Mouse (Mus musculus): Measurements from ENCODE around the gene Bbs1. TPM values are rescaled to one million over a fixed set of nuclear protein-coding genes. Genes with fewer than 3 reads are reported as not detected.
A peak's percentile ranks its signal among the peaks of the same experiment; 100 is the strongest.

Bbs1 gene
- total RNA-seq, 2 experiments from 2014 or later = 1.9 TPM; not detected in 1

GRCm38 (mm10) chr19:4839149-4839548, 67.3 kb downstream of the Bbs1 start, which contains the start of the genes Ccs and Ccdc87:
Gene Ccs, minus strand, starts transcription at chr19:4839332.
Gene Ccdc87, plus strand, starts transcription at chr19:4839366.
- peak; percentile 96 for ATAC-seq (replicated peaks; ENCODE audit: poor library complexity, severe bottlenecking)

GRCm38 (mm10) chr19:4838526-4839140, 67.8 kb downstream of the Bbs1 start:
- ATAC-seq (replicated peaks; ENCODE audit: poor library complexity, severe bottlenecking) = no peak

- ATAC-seq (replicated peaks; ENCODE audit: poor library complexity, severe bottlenecking) = no peak
Measured at GRCm38 (mm10) chr19:4837049-4837448, 69.4 kb downstream of the Bbs1 start.

Other genes with a start within 250 kb of the Bbs1 start
- not detected in 2 replicates for gene Gm960, start 208.0 kb downstream of the Bbs1 start, total RNA-seq (2014; fragmentation: Nextera tagmentation)
- gene Gm960, start 208.0 kb downstream of the Bbs1 start, total RNA-seq (2017) = not detected in 2 replicates
- 0.23 TPM in 1 of 2 replicates, not detected in the other for gene Sptbn2, start 195.5 kb downstream of the Bbs1 start, total RNA-seq (2014; fragmentation: Nextera tagmentation)
- gene Sptbn2, start 195.5 kb downstream of the Bbs1 start, total RNA-seq (2017) = not detected in 2 replicates
- gene Rbm4b, start 150.1 kb downstream of the Bbs1 start, total RNA-seq (2014; fragmentation: Nextera tagmentation) = 7.1 and 11.0 TPM in 2 replicates
- 9.8 and 17.5 TPM in 2 replicates for gene Rbm4b, start 150.1 kb downstream of the Bbs1 start, total RNA-seq (2017)
- 42.0 and 44.5 TPM in 2 replicates for gene Rbm4, start 112.7 kb downstream of the Bbs1 start, total RNA-seq (2014; fragmentation: Nextera tagmentation)
- gene Rbm4, start 112.7 kb downstream of the Bbs1 start, total RNA-seq (2017) = 63.5 and 69.9 TPM in 2 replicates
- 13.8 and 16.3 TPM in 2 replicates for gene Gm21992, start 95.0 kb downstream of the Bbs1 start, total RNA-seq (2014; fragmentation: Nextera tagmentation)
- 30.8 and 59.4 TPM in 2 replicates for gene Gm21992, start 95.0 kb downstream of the Bbs1 start, total RNA-seq (2017)
- 51.0 and 59.2 TPM in 2 replicates for gene Rbm14, start 95.0 kb downstream of the Bbs1 start, total RNA-seq (2014; fragmentation: Nextera tagmentation)
- 23.3 and 27.2 TPM in 2 replicates for gene Rbm14, start 95.0 kb downstream of the Bbs1 start, total RNA-seq (2017)
- gene Ccs, start 67.3 kb downstream of the Bbs1 start, total RNA-seq (2014; fragmentation: Nextera tagmentation) = 47.1 and 68.5 TPM in 2 replicates
- 18.8 and 22.9 TPM in 2 replicates for gene Ccs, start 67.3 kb downstream of the Bbs1 start, total RNA-seq (2017)
- not detected in 2 replicates for gene Ccdc87, start 67.3 kb downstream of the Bbs1 start, total RNA-seq (2014; fragmentation: Nextera tagmentation)
- gene Ccdc87, start 67.3 kb downstream of the Bbs1 start, total RNA-seq (2017) = not detected in 2 replicates
- 2.6 and 10.0 TPM in 2 replicates for gene Ctsf, start 51.5 kb downstream of the Bbs1 start, total RNA-seq (2014; fragmentation: Nextera tagmentation)
- 1.8 and 3.6 TPM in 2 replicates for gene Ctsf, start 51.5 kb downstream of the Bbs1 start, total RNA-seq (2017)
- gene Actn3, start 28.7 kb downstream of the Bbs1 start, total RNA-seq (2014; fragmentation: Nextera tagmentation) = 0.34 TPM in 1 of 2 replicates, not detected in the other
- 1.2 TPM in 1 of 2 replicates, not detected in the other for gene Actn3, start 28.7 kb downstream of the Bbs1 start, total RNA-seq (2017)
- gene Zdhhc24, start 28.0 kb downstream of the Bbs1 start, total RNA-seq (2014; fragmentation: Nextera tagmentation) = 5.9 and 15.5 TPM in 2 replicates
- 3.2 and 9.0 TPM in 2 replicates for gene Zdhhc24, start 28.0 kb downstream of the Bbs1 start, total RNA-seq (2017)
- 48.5 and 66.6 TPM in 2 replicates for gene Dpp3, start 21.7 kb upstream of the Bbs1 start, total RNA-seq (2014; fragmentation: Nextera tagmentation)
- 38.7 and 41.0 TPM in 2 replicates for gene Dpp3, start 21.7 kb upstream of the Bbs1 start, total RNA-seq (2017)
- not detected in 2 replicates for gene Peli3, start 36.5 kb upstream of the Bbs1 start, total RNA-seq (2014; fragmentation: Nextera tagmentation)
- gene Peli3, start 36.5 kb upstream of the Bbs1 start, total RNA-seq (2017) = 0.10 and 3.3 TPM in 2 replicates
- gene Mrpl11, start 55.5 kb upstream of the Bbs1 start, total RNA-seq (2014; fragmentation: Nextera tagmentation) = 51.9 and 53.3 TPM in 2 replicates
- gene Mrpl11, start 55.5 kb upstream of the Bbs1 start, total RNA-seq (2017) = 58.8 and 81.4 TPM in 2 replicates
- not detected in 2 replicates for gene Npas4, start 83.7 kb upstream of the Bbs1 start, total RNA-seq (2014; fragmentation: Nextera tagmentation)
- gene Npas4, start 83.7 kb upstream of the Bbs1 start, total RNA-seq (2017) = not detected in 2 replicates
- gene Slc29a2, start 117.2 kb upstream of the Bbs1 start, total RNA-seq (2014; fragmentation: Nextera tagmentation) = 3.1 and 12.2 TPM in 2 replicates
- gene Slc29a2, start 117.2 kb upstream of the Bbs1 start, total RNA-seq (2017) = 2.5 and 4.2 TPM in 2 replicates
- 4.8 and 6.1 TPM in 2 replicates for gene B4gat1, start 132.2 kb upstream of the Bbs1 start, total RNA-seq (2014; fragmentation: Nextera tagmentation)
- gene B4gat1, start 132.2 kb upstream of the Bbs1 start, total RNA-seq (2017) = 2.6 and 11.6 TPM in 2 replicates
- gene AC124502.3, start 132.3 kb upstream of the Bbs1 start, total RNA-seq (2014; fragmentation: Nextera tagmentation) = 1.3 and 1.4 TPM in 2 replicates
- 5.4 TPM in 1 of 2 replicates, not detected in the other for gene AC124502.3, start 132.3 kb upstream of the Bbs1 start, total RNA-seq (2017)
- gene Brms1, start 134.7 kb upstream of the Bbs1 start, total RNA-seq (2014; fragmentation: Nextera tagmentation) = 32.0 and 35.7 TPM in 2 replicates
- 33.6 and 43.3 TPM in 2 replicates for gene Brms1, start 134.7 kb upstream of the Bbs1 start, total RNA-seq (2017)
- gene Rin1, start 143.9 kb upstream of the Bbs1 start, total RNA-seq (2014; fragmentation: Nextera tagmentation) = not detected in 2 replicates
- 0.21 and 1.0 TPM in 2 replicates for gene Rin1, start 143.9 kb upstream of the Bbs1 start, total RNA-seq (2017)
- not detected in 2 replicates for gene Cd248, start 161.4 kb upstream of the Bbs1 start, total RNA-seq (2014; fragmentation: Nextera tagmentation)
- not detected in 2 replicates for gene Cd248, start 161.4 kb upstream of the Bbs1 start, total RNA-seq (2017)
- gene Tmem151a, start 178.9 kb upstream of the Bbs1 start, total RNA-seq (2014; fragmentation: Nextera tagmentation) = 5.1 TPM in 1 of 2 replicates, not detected in the other
- gene Tmem151a, start 178.9 kb upstream of the Bbs1 start, total RNA-seq (2017) = 0.62 TPM in 1 of 2 replicates, not detected in the other
- 37.3 and 51.9 TPM in 2 replicates for gene Yif1a, start 181.9 kb upstream of the Bbs1 start, total RNA-seq (2014; fragmentation: Nextera tagmentation)
- gene Yif1a, start 181.9 kb upstream of the Bbs1 start, total RNA-seq (2017) = 14.6 and 17.2 TPM in 2 replicates
- gene Cnih2, start 191.9 kb upstream of the Bbs1 start, total RNA-seq (2014; fragmentation: Nextera tagmentation) = not detected in 2 replicates
- gene Cnih2, start 191.9 kb upstream of the Bbs1 start, total RNA-seq (2017) = not detected in 2 replicates
- gene Rab1b, start 200.4 kb upstream of the Bbs1 start, total RNA-seq (2014; fragmentation: Nextera tagmentation) = 99.2 and 105 TPM in 2 replicates
- 100 and 101 TPM in 2 replicates for gene Rab1b, start 200.4 kb upstream of the Bbs1 start, total RNA-seq (2017)
- gene Klc2, start 211.9 kb upstream of the Bbs1 start, total RNA-seq (2014; fragmentation: Nextera tagmentation) = 6.1 and 10.9 TPM in 2 replicates
- 3.0 and 3.9 TPM in 2 replicates for gene Klc2, start 211.9 kb upstream of the Bbs1 start, total RNA-seq (2017)